Mouse (Mus musculus): ENCODE results near the gene Zdhhc11.

DNA sequence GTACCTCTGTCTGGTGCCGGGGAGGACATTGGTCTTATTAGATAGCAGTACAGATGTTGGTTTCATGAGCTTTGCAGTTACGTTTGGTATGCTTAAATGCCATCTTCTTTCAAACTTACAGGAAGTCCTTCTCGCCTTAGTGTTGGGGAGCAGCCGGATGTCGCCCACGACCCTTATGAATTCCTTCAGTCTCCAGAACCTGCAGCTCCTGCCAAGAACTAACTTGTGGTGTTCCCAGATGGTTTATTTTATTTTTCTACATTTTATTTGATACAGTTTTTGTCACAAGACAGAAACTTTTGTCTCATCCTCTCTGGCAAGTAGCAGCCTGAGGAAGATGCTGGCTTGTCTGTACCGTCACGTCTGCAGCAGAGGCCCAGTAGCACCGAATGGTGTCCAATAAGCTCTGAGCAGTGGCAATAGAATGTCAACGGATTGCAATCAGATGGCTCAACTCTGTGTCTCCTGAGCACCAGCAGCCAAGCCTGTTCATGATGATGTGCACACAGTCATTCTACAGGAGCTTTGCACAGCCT, 3.5 kb upstream of the Zdhhc11 start:
- no peak for TF ChIP-seq CTCF (IDR thresholded peaks at IDR 0.05)
- TF ChIP-seq EP300 (IDR thresholded peaks at IDR 0.05): no peak

Measured in lung, postnatal 0 days (tissue).